Mouse (Mus musculus) lung, postnatal 25 days (tissue): ENCODE data around the gene Hhipl1.

Source experiments
- DNase-seq: peaks from one replicate; pipeline ENCODE4 v3.0.0; 2022; ENCODE audit warnings: low spot score

Gene Hhipl1

DNA sequence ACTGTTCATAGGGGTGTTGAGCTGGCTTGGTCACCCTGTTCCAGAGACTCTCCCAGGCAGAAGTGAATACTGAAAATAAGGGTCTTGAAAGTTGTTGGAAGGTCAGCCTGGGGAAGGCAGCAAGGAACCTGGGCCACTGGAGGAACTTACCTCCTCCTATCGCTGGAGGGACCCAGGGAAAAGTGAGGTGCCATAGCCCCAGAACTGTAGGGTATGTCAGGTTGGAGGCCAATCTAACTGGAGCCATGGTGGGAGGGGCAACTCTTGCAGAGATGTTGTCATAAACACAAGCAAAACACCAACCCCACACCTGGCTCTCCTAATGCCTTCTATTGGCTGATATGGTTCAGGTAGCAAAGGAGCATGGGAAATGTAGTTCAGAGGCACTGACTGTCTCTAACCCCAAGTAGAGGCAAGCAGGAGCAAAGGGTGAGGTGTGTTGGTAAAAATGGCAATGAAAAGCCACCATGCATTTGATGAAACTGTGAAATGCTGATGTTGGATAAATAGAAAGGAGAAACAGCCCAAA lies 7.2 kb downstream of the Hhipl1 start:
- no peak for DNase-seq

- no peak for DNase-seq
Measured at GRCm38 (mm10) chr12:108315818-108316217, 9.7 kb downstream of the Hhipl1 start.

- no peak for DNase-seq
Measured at GRCm38 (mm10) chr12:108316655-108317054, 10.6 kb downstream of the Hhipl1 start.

DNA sequence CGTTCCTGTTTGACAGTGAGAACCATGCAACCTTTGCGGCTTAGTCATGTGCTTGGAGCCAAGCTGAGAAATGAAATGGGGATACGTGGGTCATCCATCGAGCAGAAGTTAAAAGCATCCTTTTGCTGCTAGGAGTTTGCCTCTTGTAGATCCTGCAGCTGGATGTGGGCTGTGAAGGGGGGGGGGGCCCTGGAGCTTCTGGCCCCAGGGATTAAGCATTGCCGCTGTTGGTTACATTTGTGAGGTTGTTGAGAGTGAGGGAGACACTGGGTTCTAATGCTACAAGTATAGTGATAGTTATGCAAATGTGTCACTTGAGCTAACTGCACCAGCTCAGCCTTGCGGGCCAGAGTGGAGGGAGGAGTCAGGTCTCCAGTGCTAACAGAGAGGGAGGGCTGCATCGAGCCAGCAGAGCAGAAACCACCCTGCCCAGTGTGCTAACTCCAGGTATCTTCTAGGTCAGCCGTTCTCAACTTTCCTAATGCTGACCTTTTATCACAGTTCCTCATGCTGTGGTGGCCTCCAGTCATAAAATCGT lies 11.2 kb downstream of the Hhipl1 start:
- no peak for DNase-seq

DNA sequence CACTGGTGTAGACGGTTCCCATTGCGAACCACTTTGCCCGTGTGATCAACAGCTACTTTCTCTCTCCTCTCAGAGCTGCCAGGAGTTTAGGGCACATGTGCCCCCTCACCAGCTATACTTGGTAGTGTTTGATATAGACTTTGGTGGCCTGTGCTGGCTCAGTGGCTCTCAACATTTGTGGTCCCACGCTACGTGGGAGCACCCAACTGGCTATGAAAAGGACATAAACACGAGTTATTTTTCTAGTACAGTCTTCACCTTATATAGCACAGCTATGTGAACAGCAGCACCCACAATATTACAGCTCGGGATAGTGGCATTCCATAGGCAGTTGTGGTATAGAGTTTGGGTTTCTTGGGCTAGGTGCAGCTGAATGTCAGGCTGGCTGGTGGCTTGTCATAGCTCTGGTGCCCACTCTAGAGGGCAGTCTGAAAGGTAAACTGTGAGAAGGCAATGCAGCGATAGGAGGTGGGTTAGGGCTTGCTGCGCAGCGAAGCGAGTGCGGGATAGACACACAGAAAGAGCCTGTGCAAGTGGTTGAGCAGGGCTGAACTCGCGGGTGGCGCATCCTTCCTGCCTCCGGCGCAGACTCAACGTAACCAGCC lies 11.9 kb downstream of the Hhipl1 start:
- no peak for DNase-seq

GRCm38 (mm10) chr12:108318499-108318898 lies 12.4 kb downstream of the Hhipl1 start:
- DNase-seq = no peak

GRCm38 (mm10) chr12:108320096-108320495 lies 14.0 kb downstream of the Hhipl1 start:
- no peak for DNase-seq

GRCm38 (mm10) chr12:108326401-108326800 lies 20.3 kb downstream of the Hhipl1 start:
- no peak for DNase-seq

GRCm38 (mm10) chr12:108327889-108328491 lies 21.9 kb downstream of the Hhipl1 start:
- DNase-seq = no peak

DNA sequence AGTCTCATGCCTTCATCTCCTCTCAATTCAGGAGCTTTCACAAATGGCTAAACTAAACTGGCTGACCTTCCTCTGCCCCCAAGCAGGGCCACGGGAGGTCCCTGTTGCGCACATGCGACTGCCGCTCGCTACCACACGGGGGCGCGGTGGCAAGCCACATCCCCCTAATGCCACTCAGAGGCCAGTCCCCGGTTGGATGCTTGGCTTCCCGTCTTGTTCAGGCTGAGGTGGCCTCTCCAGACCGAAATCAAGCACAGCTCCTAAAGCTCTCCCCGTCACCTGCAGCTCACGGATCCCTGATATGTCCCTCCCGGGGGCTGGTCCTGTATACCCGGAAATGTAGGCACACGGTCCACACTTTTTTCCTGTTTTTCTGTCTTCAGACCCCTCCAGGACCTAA lies 27.0 kb downstream of the Hhipl1 start:
- peak; percentile 88 for DNase-seq

DNA sequence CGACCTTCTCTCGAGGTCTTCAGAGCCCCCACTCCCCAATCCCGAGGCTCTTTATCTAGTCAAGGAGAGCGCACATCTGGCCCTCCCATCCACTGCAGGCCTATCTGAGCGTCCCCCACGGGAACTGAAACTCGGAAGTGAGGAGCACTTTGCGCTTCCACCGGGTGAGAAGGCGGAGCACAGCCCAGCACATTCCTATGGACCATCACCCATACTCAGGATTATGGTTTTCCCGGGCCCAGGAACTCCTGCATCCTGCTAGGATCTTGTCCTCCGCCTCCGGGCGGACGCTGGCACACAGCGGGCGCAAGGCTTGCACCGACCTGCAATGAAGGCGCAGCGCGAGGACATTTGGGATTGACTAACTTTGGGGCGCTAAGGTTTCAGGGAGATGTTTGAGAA lies 27.4 kb downstream of the Hhipl1 start:
- no peak for DNase-seq

GRCm38 (mm10) chr12:108333895-108334445 lies 27.9 kb downstream of the Hhipl1 start, which contains the start of gene Cyp46a1:
Gene Cyp46a1, plus strand, starts transcription at chr12:108334381.
- peak; percentile 99 for DNase-seq

DNA sequence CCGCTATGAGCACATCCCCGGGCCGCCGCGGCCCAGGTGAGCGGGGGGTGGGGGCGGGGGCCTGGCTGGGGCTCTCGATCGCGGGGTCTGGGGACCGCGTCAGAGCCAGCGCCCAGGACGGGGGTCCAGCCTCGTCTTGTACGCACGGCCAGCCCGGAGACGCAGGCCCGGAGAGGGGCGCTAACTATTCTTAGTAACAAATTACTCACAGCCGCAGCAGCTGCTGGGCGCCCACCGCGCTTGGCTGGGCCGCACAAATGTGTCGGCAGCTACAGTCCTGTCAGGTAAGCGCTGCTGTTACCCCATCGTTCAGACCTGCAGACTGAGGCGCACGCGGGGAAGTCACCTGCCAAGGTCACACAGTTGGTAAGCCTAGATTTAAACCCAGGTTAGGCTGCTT lies 28.5 kb downstream of the Hhipl1 start:
- no peak for DNase-seq

GRCm38 (mm10) chr12:108338572-108339190 lies 32.6 kb downstream of the Hhipl1 start:
- peak; percentile 22 for DNase-seq

DNA sequence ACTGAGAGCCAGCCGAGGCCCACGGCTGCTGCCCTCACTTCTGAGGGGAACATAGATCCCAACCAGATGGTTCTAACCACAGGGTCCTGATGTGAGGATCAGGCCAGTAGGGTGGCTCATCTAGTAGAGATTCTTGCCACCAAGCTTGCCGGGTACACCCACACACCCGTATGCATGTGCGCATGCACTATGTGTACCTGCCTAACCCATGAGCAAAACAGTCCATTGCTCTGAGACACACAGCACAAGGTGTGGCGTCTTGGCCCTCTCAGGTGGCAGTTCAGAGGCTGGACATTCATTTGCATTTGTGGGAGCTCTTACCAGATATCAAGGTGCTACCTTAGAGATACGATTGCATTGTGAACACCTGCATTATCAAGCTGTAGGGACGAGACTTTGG lies 42.1 kb downstream of the Hhipl1 start:
- DNase-seq = no peak

GRCm38 (mm10) chr12:108349026-108349425 lies 43.0 kb downstream of the Hhipl1 start:
- DNase-seq = no peak

GRCm38 (mm10) chr12:108350931-108351330 lies 44.9 kb downstream of the Hhipl1 start:
- no peak for DNase-seq

- no peak for DNase-seq
Measured at GRCm38 (mm10) chr12:108352371-108353136, 46.5 kb downstream of the Hhipl1 start.

- DNase-seq = no peak
Measured at GRCm38 (mm10) chr12:108354284-108354683, 48.2 kb downstream of the Hhipl1 start.

DNA sequence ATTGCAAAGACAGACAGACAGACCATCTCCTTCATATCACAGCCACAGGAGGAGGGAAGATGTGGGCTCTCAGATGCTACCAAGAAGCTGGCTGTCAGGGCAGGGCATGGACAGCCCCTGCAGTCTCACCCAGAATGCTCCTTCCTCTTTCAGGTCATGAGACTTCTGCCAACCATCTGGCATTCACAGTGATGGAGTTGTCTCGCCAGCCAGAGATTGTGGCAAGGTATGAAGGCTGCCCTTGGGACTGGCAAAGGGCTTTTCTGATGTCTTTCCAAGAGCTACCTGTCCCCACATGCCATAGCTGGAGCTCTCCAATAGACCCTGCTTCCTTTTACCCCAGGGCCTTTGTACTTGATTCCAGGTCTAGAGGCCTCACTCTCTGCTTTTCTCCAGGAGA lies 49.2 kb downstream of the Hhipl1 start:
- no peak for DNase-seq

DNA sequence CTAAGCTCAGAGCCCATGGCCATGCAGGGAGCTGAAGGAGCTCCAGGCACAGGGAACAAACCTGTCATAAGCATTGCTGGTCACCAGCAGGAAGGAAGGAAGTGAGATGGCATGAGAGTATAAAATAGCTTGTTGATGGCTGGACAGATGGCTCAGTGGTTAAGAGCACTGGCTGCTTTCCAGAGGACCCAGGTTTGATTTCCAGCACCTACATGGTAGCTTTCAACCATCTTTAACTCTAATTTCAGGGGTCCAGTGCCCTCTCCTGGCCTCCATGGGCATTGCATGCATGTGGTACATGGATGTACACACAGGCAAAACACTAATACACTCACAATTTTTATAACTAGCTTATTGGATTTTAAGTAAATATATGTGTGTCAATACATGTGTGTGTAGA lies 49.9 kb downstream of the Hhipl1 start:
- DNase-seq = no peak

- peak; percentile 84 for DNase-seq
Measured at GRCm38 (mm10) chr12:108363796-108364195, 57.7 kb downstream of the Hhipl1 start.
